Mouse (Mus musculus) lung, adult 18-20 months (tissue): ENCODE results near the gene Zkscan6.

ENCODE experiments used
- DNase-seq, 2 experiments: peaks; one replicate each; pipeline ENCODE4 v3.0.0; 2022; ENCODE audit warnings: mixed read lengths in 2 of 2

Zkscan6 gene

GRCm38 (mm10) chr11:65814381-65814780 is 7.4 kb downstream of the Zkscan6 start:
- no peak for DNase-seq

DNA sequence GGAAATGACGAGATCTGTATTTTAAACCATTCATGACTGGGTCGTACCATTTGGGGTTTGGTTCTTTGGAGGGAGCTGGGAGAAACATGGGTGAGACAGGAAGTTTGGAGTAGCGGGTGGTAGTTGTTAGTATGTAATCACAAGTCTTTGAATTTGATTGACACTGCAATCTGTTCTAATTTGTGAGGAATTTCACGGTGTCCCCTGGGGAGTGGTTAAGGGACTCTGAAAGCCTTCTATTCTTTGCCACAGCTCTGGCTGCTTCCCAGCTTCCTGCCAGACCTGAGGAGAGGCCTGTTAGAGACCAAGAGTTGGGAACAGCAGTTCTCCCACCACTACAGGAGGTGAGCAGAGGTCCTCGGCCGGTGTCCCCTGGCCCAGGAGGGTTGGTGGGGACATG is 9.3 kb downstream of the Zkscan6 start:
- no peak for DNase-seq

DNA sequence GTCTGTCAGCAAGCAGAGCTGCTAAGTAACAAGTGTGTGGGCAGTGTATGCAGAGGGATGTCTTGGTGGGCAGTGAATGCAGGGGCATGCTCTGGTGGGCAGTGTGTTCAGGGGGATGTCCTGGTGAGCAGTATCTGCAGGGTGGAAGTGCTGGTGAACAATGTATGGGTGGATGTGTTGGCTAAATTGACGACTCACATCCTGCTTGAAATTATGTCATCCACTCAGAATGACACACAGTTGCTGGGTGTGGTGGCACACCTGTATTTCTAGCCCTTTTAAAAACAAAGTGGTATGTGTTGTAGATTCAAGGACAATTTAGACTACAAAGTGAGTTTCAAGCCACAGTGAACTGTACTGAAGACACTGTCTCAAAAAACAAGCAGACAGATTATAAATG is 11.2 kb downstream of the Zkscan6 start:
- no peak for DNase-seq

DNA sequence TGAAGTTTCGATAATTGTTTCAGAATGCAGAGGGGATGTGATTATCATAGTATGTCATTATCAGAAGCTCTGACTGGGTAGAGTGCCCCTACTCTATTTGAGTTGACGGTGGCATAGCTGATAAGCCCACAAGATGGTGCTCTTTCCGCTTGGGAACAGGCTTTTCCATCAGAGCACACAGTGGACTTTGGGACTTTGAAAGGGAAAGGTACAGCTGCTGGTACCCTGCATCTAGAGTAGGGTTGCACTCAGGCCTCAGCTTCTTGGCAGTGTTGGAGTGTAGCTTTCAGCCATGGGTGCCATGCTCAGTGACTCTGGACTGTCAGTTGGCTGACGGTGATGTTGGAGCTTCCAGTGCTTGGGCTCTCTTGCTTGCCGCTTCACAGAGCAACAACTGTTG is 13.3 kb downstream of the Zkscan6 start:
- DNase-seq, result no peak

DNA sequence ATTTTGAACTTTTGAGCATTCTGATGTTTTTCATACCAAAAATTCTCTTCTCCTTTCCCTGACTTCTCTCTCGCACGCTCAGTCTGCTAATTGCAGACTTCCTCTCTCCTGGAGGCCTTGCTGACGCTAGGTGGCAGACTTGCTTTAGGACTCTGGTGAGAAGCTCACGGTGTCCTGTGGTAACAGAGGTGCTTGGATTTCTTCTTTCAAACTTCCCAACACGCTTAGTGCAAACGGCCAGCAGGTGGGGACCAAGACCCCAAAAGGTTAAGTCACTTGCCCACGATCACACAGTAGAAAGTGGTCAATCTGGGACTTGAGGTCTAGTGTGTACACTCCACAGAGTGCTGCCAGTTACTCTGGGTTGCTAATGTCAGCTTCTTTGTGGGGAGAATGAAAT is 13.9 kb downstream of the Zkscan6 start:
- peak; percentile 48 to 64 for DNase-seq

GRCm38 (mm10) chr11:65824556-65824955 is 17.6 kb downstream of the Zkscan6 start:
- no peak for DNase-seq

GRCm38 (mm10) chr11:65838999-65839398 is 32.0 kb downstream of the Zkscan6 start:
- DNase-seq, result peak in 1 of 2 experiments; percentile 6

DNA sequence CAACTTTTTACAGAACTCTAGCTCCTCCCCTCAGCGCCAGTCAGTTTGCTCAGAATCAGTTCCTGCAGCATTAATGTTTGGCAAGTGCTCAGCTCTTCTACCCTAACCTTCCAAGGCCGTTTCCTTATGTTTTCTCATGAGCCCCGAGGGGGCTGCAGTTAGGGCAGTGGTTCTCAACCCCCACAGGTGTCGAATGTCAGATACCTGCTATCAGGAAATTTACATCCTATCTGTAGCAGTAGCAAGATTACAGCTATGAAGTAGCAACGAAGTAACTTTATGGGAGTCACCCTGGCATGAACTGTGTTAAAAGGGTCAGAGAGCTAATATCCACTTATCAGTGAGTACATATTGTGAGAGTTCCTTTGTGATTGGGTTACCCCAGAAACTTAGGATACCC is 39.5 kb downstream of the Zkscan6 start:
- DNase-seq, result no peak

DNA sequence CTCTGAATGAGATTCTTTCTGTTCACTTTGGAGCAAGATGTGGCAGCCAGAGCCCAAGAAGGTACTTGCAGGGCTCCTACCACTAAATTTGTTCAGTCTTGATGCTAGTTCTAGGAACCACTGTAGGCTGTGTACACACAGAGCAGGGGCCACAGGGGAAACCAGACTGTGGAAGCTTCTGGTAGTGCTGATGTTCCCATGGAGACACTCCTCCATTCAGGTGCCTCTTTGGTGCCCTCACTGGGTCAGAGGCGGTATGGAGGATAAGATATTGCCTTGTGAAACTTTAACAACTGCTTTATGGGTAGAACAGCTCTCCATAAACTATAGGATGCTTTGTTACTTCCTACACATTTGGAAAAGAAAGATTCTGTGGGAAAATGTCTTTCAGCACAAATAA is 45.1 kb downstream of the Zkscan6 start:
- peak in 1 of 2 experiments; percentile 12 for DNase-seq

DNA sequence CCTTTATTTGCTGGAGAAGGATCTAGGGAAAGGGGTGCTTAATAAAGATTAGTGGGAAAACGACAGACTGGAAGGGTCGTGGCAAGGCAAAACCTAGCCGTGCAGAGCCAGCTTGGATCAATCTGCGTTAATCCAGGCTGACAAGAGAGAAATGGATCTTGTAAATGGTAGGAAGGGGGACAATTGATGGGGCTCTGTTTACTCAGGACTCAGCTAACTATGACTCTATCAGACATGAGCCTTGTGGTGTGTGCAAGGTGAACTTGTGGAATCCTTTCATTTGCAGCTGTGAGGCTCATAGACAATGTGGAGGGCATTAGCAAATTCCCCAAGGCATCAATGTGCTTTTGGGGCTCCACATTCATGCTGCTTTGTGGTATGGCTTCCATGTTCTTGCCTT is 54.5 kb downstream of the Zkscan6 start:
- no peak for DNase-seq

DNA sequence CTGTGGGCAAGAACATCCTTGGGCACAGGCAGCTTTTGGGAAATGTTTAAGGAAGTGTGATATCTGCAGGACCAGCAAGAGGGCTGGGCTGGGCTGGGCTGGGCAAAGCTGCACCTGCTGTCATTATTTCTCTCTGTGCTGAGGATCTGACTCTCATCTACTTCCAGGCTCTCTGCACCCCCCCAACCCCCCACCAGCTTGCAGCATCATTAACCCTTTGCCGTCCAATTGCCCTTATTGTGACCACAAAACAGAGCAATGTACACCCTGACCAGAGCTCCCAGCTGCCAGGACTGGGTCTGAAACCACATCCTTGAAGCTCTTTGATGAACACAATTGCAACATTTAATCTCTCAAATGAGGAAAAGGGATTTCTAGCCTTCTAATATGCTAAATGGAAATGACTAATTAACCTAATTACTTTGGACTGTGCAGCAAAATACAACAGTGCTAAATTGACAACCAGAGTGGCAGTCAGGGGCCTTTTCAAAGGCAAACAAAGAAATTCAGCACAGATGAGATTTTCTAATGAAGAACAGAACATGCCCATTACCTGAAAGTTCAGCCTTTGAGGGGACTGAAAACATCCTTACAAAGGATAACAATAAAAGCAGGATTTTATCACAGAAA is 70.3 kb downstream of the Zkscan6 start:
- DNase-seq, result no peak
